ENCODE assay signal across 1 mouse cellular context in genomic region chr13:81710775-81711545, GRCm38 (mm10).
A peak's percentile ranks its signal among the peaks of the same experiment; 100 is the strongest.
TF ChIP-seq lines count a peak whose summit lies in the region.

TSS of gene Polr3g (minus strand) at chr13:81711013.
TSS of gene Mblac2 (plus strand) at chr13:81711341.

TF ChIP-seq in CH12.LX, 34 proteins besides CTCF, POLR2A, EP300 and RAD21 (continued from another document):
- TF ChIP-seq MAX (IDR thresholded peaks at IDR 0.05; ENCODE audit: low read length) (peak; percentile 79), UBTF (IDR thresholded peaks at IDR 0.05; ENCODE audit: low read depth, low read length) (0 out of 2 replicates have a peak, but pooled peaks have one; percentile 29), ELF1 (IDR thresholded peaks at IDR 0.05; ENCODE audit: low read depth, low read length) (peak; percentile 91), GABPA (IDR thresholded peaks at IDR 0.05; ENCODE audit: insufficient replicate concordance, low read depth, low read length) (no peak), CHD2 (IDR thresholded peaks at IDR 0.05; ENCODE audit: low read length) (no peak)
TF ChIP-seq in CH12.LX: peak in this region for 17.
